Mouse (Mus musculus) layer of hippocampus, adult 18-20 months (tissue): ENCODE data around the gene Sgcd. TPM values are rescaled to one million over a fixed set of nuclear protein-coding genes. Genes with fewer than 3 reads are reported as not detected.

Experiments
- DNase-seq, 2 experiments: peaks; one replicate each; pipeline ENCODE4 v3.0.0; 2022; ENCODE audit warnings: low spot score in 2 of 2
- total RNA-seq, 2 experiments: library from RNA; stranded (reverse); gene quantifications; 2 replicates each; pipeline ENCODE4 v1.2.3; 2021

The Sgcd gene
- total RNA-seq, 2 experiments from 2014 or later: 10.0 to 11.4 TPM

DNA sequence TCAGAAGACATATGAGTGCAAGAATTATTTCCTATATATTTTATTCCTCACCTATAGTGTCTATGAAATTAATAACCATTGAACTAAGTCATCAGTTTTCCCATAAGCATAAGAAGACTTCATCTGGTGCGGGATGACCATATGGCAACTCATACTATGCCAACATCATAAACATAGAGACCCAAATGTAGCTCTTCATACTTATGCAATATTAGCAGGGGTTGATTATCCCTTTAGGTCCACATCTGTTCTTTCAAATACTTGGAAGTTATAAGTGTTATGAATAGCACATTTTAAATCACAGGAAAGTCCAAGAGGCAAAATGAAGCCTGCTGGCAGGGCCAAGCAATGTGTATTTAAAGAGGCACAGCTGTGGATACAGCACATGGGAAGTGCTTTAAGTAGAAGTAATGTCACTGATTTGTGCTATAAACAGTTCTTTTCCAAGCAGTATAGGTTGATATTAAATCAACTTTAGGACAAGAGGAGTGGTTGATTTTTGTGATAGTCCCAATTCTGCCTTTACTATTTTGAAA is 690.9 kb downstream of the Sgcd start:
- DNase-seq: no peak

DNA sequence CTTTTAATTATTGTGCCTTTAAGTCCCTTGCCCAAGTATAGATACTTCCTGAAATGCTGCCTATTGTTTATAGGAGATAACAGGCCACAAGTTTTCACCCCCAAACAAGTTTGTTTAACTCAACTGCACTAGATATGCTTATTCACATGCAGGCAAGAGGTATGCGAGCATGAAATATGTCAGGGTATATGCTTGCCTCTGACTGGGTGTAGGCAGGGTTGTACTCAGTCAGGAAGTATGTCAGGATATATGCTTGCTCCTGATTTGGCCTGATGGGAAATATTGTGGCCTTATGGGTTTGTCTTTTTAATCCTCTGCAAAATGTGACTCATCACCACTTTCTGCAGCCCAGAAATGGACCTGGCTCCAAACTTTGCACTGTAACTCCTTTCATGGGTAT is 694.0 kb downstream of the Sgcd start:
- DNase-seq: no peak

GRCm38 (mm10) chr11:47276586-47276985 is 712.2 kb downstream of the Sgcd start:
- DNase-seq: no peak

DNA sequence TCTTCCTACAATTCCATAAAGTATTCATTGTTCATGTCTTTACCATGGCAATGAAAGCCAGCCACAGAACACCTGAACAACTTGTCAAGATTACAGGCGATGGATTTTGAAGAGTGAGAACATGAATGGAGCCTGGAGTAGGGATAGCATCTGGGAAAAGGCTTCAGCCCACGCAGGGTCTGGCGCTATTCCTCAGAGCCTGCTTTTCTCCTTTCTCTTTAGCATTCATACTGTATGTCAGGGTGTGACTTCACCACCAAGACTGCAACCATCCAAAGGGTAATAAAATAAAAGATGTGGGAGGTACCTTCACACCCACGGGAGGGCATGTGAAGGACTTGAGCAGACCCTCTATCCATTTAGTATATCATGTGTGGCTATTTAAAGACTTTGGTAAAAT is 720.2 kb downstream of the Sgcd start:
- DNase-seq: peak; percentile 19 to 49

DNA sequence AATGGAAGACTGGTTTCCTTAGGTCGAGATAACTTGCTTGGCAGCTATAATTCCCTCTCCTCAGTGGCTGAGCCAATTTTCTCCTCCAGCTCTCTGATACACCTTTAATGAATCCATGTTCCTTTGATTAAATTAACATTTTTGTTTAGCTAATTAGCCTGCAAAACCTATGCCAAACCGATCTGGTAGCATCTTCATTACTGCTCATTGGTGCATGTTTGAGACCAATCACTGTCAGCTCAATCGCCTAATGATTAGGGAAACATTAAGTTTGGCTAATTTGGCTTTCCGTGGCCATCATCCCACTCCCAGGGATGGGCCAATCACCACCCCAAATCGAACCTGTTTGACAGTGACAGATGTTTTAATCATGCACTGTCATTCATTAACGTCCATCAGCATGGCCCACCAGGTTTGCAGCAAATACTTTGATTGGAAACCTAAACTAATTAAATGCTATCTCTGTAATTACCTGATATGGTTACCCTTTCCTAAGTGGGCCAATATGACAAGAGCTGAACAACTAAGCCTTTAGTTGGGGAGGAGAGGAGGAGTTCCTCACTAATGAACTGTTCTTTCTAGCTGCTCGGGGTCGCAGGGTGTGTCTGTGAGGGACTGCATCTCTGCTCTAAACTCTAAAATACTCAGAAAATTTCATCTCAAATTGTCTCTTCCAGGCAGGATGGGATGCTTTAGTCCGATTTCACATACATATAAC is 724.3 kb downstream of the Sgcd start:
- no peak for DNase-seq

GRCm38 (mm10) chr11:47250301-47250700 is 738.5 kb downstream of the Sgcd start:
- DNase-seq: no peak

- DNase-seq: peak in 1 of 2 experiments; percentile 47
Measured at GRCm38 (mm10) chr11:47248345-47248893, 740.4 kb downstream of the Sgcd start.

GRCm38 (mm10) chr11:47247703-47248344 is 740.9 kb downstream of the Sgcd start:
- DNase-seq: no peak

DNA sequence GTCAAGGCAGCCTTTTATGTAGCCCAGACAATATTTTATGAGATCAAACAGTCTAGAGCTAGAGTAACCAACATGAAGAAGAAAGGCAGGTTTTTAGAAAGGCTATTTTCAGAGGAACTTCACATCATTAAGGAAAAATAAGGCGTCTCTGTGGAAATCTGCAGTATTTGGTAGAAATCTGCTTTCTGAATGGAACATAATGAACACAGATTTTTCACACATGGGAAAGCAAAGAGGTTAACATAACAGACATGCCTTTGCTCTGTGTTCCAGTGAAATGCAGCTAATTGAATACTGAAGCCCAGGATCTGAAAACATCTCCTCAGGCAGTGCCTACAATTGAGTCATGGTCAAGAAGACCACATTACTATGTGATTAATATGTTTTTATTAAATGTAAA is 746.4 kb downstream of the Sgcd start:
- DNase-seq: no peak

GRCm38 (mm10) chr11:47228222-47228621 is 760.5 kb downstream of the Sgcd start:
- DNase-seq: no peak

GRCm38 (mm10) chr11:47224148-47224547 is 764.6 kb downstream of the Sgcd start:
- DNase-seq: no peak

DNA sequence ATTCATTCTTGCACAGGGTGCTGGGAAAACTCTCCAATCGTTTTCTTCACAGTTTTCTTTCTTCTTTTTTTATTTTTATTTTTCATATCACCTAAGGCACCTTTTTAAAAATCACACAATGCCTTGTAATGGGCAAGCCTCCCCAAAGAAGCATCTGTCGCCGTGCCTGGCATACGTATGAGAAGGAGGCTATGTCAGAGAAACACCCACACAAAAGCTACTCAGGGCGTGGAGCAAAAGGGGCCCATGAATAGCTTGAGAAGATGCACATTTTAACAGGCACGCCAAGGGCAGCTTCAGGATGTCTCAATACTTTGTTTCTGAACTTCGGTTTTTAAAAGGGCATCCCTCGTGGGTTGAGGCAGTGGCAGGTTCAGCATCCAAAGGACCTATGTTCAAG is 777.2 kb downstream of the Sgcd start:
- no peak for DNase-seq

DNA sequence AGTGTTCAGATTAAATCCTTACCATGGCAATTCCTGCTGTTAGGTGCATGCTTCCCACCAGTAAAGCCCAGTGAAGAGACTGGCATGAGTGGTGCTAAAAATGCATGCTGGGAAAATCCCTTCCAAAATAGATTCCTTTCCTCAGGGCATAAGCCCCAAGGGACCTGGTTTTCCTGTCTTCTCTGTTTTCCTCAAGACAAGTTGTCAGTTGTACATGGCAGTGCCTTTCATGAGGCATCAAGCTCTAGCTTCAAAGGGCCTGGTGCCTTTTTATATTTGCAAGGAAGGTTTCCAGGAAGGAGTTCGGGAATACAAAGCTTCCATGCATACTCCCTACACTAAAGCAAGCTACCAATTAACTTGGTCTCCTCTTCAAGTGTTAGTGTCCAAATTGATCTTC is 782.3 kb downstream of the Sgcd start:
- no peak for DNase-seq

GRCm38 (mm10) chr11:47199106-47199505 is 789.7 kb downstream of the Sgcd start:
- DNase-seq: no peak

- DNase-seq: no peak
Measured at GRCm38 (mm10) chr11:47188556-47188955, 800.2 kb downstream of the Sgcd start.

- DNase-seq: no peak
Measured at GRCm38 (mm10) chr11:47174977-47175376, 813.8 kb downstream of the Sgcd start.

DNA sequence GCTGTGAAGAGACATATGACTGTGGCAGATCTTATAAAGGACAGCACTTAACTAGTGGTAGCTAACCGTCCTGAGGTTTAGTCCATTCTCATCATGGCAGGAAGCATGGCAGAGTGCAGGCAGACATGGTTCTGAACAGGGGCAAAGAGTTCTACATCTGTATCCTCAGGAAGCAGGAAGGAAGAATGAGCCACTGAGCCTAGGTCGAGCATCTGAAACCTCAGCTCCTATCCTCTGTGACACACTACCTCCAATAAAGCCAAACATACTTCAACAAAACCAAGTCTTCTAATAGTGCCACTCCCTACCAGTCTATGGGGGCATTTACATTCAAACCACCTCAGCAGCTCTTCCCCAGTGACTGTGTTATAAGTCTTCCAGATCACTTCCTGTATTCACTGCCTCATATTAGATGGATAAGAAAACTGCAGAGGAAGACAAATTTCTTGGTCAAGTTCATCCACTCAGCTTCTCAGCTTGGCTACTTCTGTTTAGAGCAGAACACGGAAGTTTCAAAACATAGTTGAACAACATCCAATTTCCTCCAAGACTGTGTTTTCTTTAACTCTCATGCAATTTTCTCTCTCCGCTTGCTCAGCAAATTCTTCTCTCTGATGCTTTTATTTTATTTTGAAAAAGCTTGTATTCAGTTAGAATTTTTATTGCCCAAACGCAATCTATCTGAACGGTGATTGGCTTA is 817.7 kb downstream of the Sgcd start:
- DNase-seq: no peak

DNA sequence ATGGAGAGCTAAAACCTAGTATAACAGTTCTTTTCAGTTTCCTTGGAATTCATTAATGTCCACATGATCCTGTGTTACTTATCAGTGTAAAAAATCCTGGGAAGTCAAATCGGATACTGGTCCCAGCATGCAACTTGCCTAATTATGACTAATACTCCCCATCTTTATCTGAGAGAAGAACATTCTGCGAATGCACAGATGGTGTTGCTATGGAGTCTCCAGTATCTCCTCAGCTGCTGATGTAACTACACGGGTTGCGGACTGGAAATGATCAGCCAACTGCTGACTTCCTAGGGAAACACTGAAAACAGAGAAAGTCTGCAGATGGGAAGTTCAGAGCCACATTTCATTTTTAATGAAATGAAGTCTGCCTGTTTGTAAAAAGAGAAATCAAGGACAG is 821.4 kb downstream of the Sgcd start:
- DNase-seq: peak; percentile 70 to 89

DNA sequence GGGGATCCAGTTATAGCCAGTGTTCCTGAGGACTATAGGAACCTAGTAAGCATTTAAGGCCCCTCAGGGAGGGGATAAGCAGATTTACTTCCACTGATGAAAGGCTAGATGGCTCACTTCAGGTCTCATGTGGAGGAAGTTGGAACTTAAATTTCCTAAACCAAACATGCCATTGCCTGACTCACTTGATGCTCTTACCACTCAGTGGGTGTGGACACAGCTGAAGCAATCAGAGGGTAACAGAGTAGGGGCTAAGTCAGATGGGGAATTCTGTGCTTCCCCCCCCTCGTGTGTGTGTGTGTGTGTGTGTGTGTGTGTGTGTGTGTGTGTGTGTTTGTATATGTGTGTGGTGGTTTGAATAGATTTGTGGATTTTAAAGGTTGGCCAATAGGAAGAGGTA is 830.7 kb downstream of the Sgcd start:
- DNase-seq: no peak

- no peak for DNase-seq
Measured at GRCm38 (mm10) chr11:47156730-47157693, 831.8 kb downstream of the Sgcd start.
